Mouse (Mus musculus) left cerebral cortex, adult 2 months (tissue): ENCODE measurements around the gene Frat2. TPM values are rescaled to one million over a fixed set of nuclear protein-coding genes. Genes with fewer than 3 reads are reported as not detected.
A peak's percentile ranks its signal among the peaks of the same experiment; 100 is the strongest.
"Not testable (repeated sequence)": the region's sequence is repeated elsewhere in the genome, so short reads cannot be mapped to it uniquely, and the experiment has no call there.

Experiments
- DNase-seq, 2 experiments: peaks; one replicate each; pipeline ENCODE4 v3.0.0; 2021 to 2022; ENCODE audit warnings: low spot score in 2 of 2, mixed read lengths in 1 of 2; ENCODE audit errors: extremely low spot score in 1 of 2
- H3K27ac ChIP-seq: fragments of 200-600 bp; 2 replicates; pipeline ENCODE4 v1.8.1; 2022
- H3K4me3 ChIP-seq: fragments of 200-600 bp; 2 replicates; pipeline ENCODE4 v1.8.1; 2022
- CTCF ChIP-seq: fragments of 200-600 bp; IDR thresholded peaks from 2 replicates; pipeline ENCODE4 v1.8.1; 2022; ENCODE audit warnings: antibody characterized with exemption, mild to moderate bottlenecking, moderate library complexity
- intact Hi-C: fragments of 180-260 bp; cut with DNase I; formaldehyde crosslinking; loops from one replicate; pipeline ENCODE4 v1.15.1; 2025
- long read RNA-seq, 2 experiments: library from polyadenylated mRNA; stranded (forward); transcript quantifications; one replicate each; pipeline ENCODE4 v2.0.0; 2021; ENCODE audit warnings: borderline mapping rate in 2 of 2
- total RNA-seq, 2 experiments: library from RNA; stranded (reverse); gene quantifications; 2 replicates each; pipeline ENCODE4 v1.2.3; 2021

Frat2 gene
- total RNA-seq: 1 to 10 TPM; 7.7 to 8.4 TPM
- long read RNA-seq, experiment 1, partial matches to known transcripts: 0 of 3 reads
- long read RNA-seq, experiment 1, other reads (novel, unspliced or antisense): 0 of 3 reads
- long read RNA-seq, experiment 2, transcript Frat2-201 (1 exons, 2,161 nt): major isoform, 7 of 7 reads
- long read RNA-seq, experiment 2, partial matches to known transcripts: 0 of 7 reads
- long read RNA-seq, experiment 2, other reads (novel, unspliced or antisense): 0 of 7 reads

DNA sequence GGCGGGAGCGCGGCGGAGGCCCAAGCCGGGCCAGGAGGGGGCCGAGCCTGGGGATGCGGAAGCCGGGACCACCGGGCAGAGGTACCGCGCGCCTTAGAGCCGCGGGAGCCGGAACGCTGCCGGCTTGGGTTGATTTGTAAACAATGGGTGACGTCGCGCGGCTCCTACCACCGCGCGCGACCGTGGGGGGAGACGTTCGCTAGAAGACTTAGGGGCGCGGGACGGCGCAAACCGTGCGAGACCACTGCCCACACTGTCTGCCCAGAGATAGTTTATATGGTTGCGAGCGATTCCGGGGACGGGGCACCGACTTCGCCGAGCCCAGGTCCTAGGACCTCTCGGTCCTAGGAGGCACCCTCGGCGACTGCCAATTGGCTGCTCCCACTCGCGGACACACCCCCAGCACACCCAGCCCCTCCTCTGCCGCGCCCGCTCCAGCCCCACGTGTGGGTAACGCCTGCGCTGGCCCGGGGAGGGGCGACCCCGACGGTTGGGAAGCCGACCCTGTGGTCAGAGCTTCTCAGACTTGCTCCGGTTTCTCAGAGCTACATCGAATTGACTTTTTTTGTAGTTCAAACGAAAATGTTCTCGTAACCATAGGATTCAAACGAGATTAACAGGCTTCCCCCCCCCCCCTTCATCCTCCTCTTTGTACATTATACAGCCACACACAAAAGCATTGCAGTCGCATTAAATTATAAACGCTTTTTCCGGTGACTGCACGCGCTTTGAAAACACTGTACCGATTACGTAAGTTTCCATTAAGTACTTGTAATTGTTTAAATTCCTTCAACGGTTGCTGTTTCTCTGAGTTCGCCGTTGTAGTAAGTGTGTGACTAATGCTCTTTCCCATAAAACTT is at the start of gene Frat2:
Gene Frat2 (minus strand): TSS at position 141 of the 860 bp plus-strand sequence.
- TF ChIP-seq CTCF: no peak
- Histone ChIP-seq H3K4me3 (peak within 1 kb of the TSS; percentile 54), H3K27ac (peak within 1 kb of the TSS; percentile 95)
- DNase-seq: peak; percentile 84 to 85
- intact Hi-C loops: loop anchor here (2.0 to 5.0 kb wide), 3 partner anchors 17 to 71 kb away; partner anchors contain the start of gene Arhgap19

DNA sequence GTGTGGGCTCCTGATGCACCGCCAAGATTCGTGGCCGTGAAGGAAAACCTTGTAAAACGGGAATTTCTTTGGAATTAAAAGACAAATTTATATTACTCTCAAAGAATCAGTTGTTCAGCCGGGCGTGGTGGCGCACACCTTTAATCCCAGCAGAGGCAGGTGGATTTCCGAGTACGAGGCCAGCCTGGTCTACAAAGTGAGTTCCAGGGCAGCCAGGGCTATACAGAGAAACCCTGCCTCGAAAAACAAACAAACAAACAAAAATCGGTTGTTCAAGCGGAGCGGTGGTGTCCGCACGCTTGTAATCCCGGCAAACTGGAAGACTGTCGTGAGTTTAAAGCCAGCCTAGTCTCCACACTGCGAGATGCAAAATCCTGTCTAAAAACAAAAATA is 48.4 kb upstream of the Frat2 start:
- Histone ChIP-seq H3K27ac (peak overlapping the region; percentile 50), H3K4me3 (peak overlapping the region; percentile 91)
- no peak for TF ChIP-seq CTCF
- no peak for DNase-seq
- intact Hi-C loops: loop anchor here (5.0 kb wide), 1 partner anchor 131 kb away; no protein-coding TSS in a partner anchor

DNA sequence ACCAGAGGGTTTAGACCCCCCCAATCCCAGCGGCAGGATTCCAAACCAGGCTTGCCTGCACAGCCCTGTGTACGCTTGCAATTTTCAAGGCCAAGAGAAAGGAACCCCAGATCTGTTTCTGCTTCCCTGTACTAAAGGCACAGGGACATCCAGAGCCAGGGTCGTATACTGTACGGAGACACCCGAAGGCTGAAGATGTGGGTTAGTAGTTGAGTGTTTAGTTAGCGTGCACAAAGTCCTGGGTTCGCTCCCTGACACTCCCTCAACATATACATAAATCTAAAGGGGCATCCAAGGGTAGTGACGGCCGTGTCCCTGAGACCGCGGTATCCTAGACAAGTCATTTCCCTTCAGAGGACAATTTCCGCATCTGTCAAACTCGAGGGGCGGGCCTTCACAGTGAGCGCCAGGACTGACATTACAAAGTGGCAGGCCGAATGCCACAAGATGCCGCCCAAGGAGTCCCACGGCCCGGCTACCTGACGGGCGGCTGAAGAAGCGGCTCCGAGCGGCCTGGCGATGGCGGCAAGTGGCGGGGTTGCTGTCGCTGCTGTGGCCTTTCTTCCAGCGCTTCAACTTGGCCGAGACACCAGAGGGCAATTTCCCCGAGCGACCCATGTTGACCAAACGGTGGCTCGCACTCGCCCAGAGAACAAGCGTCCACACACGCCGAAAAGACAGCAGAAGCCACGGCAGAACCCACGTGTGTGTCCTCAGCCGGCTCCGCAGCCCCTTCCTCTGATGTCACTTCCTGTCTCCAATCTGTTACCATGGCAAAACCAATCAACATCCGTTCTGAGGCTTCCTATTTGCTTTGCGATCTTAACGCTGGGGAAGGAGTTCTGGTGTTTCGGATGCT is 47.8 kb upstream of the Frat2 start, which contains the start of gene Rrp12:
Gene Rrp12 (minus strand): TSS at position 714 of the 859 bp plus-strand sequence.
- Histone ChIP-seq H3K4me3 (peak within 1 kb of the TSS; percentile 91), H3K27ac (peak within 1 kb of the TSS; percentile 50)
- no peak for TF ChIP-seq CTCF
- intact Hi-C loops: loop anchor here (5.0 kb wide), 1 partner anchor 132 kb away; no protein-coding TSS in a partner anchor
- DNase-seq: peak; percentile 78 to 80

DNA sequence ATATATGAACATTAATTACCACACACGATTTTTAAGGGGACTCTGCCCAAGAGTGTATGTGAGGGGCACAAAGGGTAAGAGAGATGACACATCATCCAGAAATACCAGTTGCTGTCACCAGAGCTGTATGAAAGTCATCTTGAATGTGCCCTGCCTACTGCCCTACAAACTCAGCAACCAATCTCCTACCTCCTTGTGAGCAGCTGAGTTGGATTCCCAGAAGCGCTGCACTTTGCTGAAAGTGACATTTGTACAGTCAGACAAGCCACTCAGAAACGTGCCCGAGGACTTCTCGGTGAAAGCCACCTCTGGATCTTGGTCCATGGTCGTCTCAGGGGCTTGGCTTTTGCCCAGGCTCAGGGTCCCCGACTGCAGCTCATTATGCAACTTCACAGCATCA is 47.0 kb upstream of the Frat2 start:
- no peak overlapping the region for H3K27ac ChIP-seq
- no peak for TF ChIP-seq CTCF
- H3K4me3 ChIP-seq: peak overlapping the region; percentile 91
- no peak for DNase-seq
- intact Hi-C loops: loop anchor here (5.0 kb wide), 1 partner anchor 132 kb away; no protein-coding TSS in a partner anchor

DNA sequence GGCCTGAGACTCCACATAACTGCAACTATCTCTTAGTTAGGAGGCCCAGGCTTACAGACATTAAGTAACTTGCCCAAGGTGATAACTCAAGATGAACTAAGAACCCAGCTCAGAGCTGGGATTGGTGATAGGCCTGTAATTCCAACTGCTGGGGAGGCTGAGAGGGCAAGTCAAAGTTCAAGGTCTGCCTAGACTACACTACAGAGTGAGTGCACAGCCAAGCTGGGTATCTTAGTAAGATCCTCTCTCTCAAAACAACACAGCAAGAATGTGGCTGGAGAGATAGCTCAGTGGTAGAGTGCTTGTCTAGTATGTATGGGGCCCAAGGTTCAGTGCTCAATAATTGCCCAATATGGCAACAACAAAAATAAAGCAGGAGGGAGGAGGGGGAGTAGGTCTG is 40.3 kb upstream of the Frat2 start:
- no peak for TF ChIP-seq CTCF

DNA sequence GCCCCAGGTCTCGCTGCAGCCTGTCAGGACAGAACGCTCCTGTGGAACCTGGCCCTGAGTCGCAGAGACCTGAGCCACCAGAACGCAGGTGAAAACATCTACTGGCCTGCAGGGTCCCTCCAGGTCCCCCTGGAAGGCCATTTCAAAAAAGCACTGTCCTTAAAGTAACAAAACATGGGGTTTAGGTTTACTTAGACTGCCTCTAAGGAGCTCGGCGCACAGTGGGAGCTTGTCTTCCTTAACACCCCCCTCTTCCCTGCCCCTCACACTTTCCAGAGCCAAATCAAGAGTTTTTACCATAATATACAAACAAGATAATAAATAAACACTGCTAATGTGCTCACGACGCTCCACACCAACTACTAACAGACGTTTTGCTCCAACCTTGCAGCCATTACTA is 36.0 kb upstream of the Frat2 start:
- no peak for TF ChIP-seq CTCF
- intact Hi-C loops: no loop called here
- no peak for DNase-seq

More for the DNA sequence above, 40.3 kb upstream of the Frat2 start:
- Histone ChIP-seq H3K4me3 (no peak overlapping the region), H3K27ac (no peak overlapping the region)
- intact Hi-C loops: no loop called here
- no peak for DNase-seq

DNA sequence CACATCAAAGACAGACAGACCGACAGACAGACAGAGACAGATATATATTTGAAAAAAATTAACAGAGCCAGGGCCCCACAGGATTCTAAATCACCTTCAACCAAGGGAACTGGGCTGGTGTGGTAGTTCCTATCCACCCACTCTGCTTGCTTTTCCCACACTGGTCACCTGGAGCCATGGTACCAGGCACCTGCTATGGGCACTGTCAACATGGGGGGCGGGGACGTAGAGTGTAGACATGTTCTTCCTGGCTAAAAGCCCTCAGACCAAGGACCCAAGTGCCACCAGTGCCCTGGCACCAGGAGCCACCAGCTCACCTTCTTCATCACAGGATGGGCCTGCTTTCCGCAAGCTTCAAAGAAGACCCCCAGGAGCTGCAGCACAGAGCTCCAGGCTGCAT is 33.9 kb upstream of the Frat2 start:
- intact Hi-C loops: no loop called here
- H3K4me3 ChIP-seq: no peak overlapping the region
- no peak for TF ChIP-seq CTCF
- DNase-seq: no peak
- no peak overlapping the region for H3K27ac ChIP-seq

More for the DNA sequence above, 36.0 kb upstream of the Frat2 start:
- Histone ChIP-seq H3K27ac (no peak overlapping the region), H3K4me3 (no peak overlapping the region)

DNA sequence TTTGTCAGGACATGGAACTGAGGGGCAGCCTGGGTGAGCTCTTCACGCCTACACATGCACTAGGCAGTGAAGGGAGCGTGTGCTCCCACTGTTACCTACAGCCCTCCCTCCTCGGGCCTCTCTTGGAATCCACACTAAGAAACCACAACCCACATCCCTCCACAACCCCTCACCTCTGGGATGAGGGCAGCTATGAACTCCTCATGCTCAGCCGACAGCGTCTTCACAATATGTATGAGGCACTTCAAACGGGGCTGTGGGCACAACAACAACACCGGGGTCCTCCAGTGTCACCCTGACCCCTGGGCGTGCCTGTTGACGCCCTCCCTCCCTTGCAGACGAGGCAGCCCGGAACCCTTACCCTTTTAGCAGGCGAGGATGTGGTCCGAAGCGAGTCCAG is 26.4 kb upstream of the Frat2 start:
- H3K4me3 ChIP-seq: no peak overlapping the region
- DNase-seq: no peak
- TF ChIP-seq CTCF: no peak
- intact Hi-C loops: no loop called here
- no peak overlapping the region for H3K27ac ChIP-seq

DNA sequence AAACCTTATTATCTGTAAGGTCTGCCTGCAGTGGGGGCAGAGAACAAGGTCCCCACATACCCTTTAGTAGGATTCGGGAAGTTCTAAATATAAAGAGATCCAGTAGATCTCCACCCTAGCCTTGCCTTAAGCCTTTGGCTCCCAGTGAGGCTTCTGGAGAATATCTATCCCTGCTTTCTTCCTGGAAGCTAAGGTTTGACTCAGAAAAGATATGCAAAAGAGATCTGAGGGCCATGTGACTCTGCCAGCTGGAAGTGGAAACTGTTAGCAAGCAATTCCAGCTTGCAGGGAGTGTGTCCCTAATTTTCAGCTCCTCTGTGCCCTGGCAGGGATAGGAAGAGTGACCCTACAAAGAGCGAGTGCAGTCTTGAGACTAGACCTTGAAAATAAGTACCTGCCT is 24.4 kb upstream of the Frat2 start:
- Histone ChIP-seq H3K27ac (peak overlapping the region; percentile 76), H3K4me3 (no peak overlapping the region)
- intact Hi-C loops: no loop called here
- TF ChIP-seq CTCF: no peak
- no peak for DNase-seq

DNA sequence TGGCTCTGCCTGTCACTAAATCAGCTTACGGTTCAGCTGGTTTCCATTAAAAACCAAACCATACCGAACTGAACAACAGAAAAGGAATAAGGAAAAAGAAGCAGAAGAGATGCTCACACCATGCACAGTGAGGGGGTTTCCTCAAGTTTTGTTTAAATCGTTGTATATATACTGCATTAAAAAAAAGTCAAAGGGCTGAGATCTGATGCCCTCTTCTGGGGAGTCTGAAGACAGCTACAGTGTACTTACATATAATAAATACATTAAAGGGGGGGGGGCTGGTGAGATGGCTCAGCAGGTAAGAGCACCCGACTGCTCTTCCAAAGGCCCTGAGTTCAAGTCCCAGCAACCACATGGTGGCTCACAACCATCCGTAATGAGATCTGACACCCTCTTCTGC is 22.0 kb upstream of the Frat2 start:
- intact Hi-C loops, DNase-seq: not testable (repeated sequence)

DNA sequence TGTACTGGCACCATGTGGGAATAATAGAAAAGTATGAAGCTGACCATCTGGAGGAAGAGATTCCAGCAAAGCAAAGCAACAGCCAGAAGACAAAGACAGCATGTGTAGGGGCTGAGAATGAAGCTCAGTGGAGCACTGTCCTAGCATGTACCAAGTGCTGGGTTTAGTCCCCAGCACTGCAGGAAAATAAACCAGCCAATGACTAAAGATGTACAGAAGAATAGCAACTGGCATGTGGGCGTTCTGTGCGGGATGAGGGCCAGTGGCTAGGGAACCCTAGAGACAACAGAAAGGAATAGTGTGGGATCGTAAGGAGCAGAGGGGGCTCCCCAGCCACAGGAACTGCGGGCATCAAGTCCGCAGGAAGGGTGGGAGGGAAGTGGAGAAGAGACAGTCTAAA is 21.4 kb upstream of the Frat2 start:
- Histone ChIP-seq H3K27ac (peak overlapping the region; percentile 44), H3K4me3 (no peak overlapping the region)
- peak in 1 of 2 experiments; percentile 38 for DNase-seq
- intact Hi-C loops: no loop called here
- TF ChIP-seq CTCF: no peak

More for the DNA sequence above, 22.0 kb upstream of the Frat2 start:
- peak overlapping the region; percentile 44 for H3K27ac ChIP-seq
- H3K4me3 ChIP-seq: not testable (repeated sequence)

DNA sequence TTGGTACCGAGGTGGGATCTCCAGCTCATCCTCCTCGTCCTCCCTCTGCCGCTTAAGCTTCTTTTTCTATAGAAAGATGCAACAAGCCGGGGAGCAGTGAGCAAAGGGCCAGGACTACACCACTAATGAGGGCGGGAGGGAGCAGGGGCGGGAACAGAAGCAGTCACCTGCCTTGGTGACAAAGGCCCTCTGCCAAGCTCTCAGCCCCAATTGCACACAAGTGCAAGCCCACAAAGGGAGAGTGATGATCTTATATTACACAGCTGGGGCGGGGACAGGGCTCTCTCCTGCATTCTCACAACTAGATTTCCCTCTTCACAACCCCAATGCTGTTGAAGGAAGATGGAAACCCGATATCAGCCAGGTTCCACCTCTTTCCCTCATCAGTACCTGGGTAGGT is 18.8 kb upstream of the Frat2 start:
- no peak for TF ChIP-seq CTCF
- Histone ChIP-seq H3K27ac (no peak overlapping the region), H3K4me3 (no peak overlapping the region)
- intact Hi-C loops: no loop called here
- no peak for DNase-seq
